Mouse (Mus musculus): ENCODE results near the gene 9530077C05Rik.

DNA sequence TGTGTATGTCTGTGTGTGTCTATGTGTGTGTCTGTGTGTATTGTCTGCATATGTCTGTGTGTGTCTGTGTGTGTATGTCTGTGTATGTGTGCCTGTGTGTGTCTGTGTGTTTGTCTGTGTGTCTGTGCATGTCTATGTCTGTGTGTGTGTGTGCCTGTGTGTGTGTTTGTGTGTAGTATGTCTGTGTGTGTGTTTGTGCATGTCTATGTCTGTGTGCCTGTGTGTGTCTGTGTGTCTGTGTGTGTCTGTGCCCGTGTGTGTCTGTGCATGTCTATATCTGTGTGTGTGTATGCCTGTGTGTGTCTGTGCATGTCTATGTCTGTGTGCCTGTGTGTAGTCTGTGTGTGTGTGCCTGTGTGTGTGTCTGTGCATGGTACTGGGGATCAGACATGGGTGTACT is 33.8 kb downstream of the 9530077C05Rik start:
- TF ChIP-seq CTCF (IDR thresholded peaks at IDR 0.05; ENCODE audit: borderline replicate concordance, insufficient read depth, low read length) (no peak), POLR2A (IDR thresholded peaks at IDR 0.05; ENCODE audit: low read depth, low read length) (no peak)

Measured in embryonic fibroblast, embryonic 13.5 days (primary cell).